Mouse (Mus musculus): ENCODE results near the gene Trim17. TPM values are rescaled to one million over a fixed set of nuclear protein-coding genes. Genes with fewer than 3 reads are reported as not detected.
A peak's percentile ranks its signal among the peaks of the same experiment; 100 is the strongest.

Gene Trim17
- polyA plus RNA-seq, 1 experiment from 2014 or later: 0.47 TPM

DNA sequence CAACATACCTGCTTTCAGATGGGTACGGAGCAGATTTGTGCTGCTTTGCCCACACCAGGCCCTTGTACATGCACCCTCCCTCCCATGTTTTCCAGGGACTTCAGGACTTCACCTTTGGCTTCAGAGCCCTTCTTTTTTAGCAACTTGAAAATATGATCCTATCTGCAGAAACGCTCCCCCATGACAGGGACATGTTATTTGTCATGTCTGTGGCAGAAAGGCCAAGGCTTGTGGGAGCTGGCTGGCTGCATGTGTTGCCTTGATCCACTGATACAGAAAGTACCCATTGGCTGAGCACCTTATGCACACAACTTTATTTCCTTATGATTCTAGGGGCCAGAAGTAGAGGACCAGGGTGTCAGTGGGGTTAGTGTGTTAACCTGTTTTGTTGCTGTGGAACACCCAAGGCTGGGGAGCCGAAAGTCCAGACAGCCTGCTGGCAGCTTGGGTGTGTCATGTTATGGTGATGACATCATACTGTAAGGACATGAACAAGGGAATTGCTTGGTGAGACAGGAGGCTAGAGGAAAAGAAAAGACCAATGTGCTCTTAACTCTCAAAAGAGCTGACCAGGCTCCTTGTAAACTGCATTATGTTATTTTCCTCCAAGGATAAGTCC, 30.9 kb downstream of the Trim17 start:
- Histone ChIP-seq H3K4me2 (ENCODE audit: low read length) (no peak overlapping the region), H3K9ac (ENCODE audit: low read length) (peak overlapping the region; percentile 6; the same call in 1 of the 2 replicates), H3K27me3 (ENCODE audit: control insufficient read depth, insufficient read depth, low read length) (no peaks in the 10 kb centered on the region), H3K4me1 (ENCODE audit: control insufficient read depth in 2 of 2, insufficient read depth in 2 of 2, low read length in 2 of 2) (peaks cover 78 to 93% of the 10 kb centered on the region in 2 experiments), H3K9me3 (ENCODE audit: control insufficient read depth, low read length) (no peaks in the 10 kb centered on the region), H3K4me3 (ENCODE audit: control insufficient read depth in 1 of 2, insufficient read depth in 1 of 2, low read depth in 1 of 2, low read length in 2 of 2) (no peak overlapping the region), H3K36me3 (ENCODE audit: control insufficient read depth, insufficient read depth, low read length) (peaks cover 87% of the 10 kb centered on the region), H3K27ac (replicated peaks in 1 of 2; ENCODE audit: control insufficient read depth in 1 of 2, insufficient read depth in 1 of 2, low read depth in 2 of 2, low read length in 2 of 2) (peak overlapping the region; percentile 77 to 97)
- ATAC-seq (ENCODE audit: insufficient number of reproducible peaks, insufficient read depth, low FRiP score, low read depth): no peak
- 49% methylated on average over 3 of the region's 3 CpGs for WGBS

DNA sequence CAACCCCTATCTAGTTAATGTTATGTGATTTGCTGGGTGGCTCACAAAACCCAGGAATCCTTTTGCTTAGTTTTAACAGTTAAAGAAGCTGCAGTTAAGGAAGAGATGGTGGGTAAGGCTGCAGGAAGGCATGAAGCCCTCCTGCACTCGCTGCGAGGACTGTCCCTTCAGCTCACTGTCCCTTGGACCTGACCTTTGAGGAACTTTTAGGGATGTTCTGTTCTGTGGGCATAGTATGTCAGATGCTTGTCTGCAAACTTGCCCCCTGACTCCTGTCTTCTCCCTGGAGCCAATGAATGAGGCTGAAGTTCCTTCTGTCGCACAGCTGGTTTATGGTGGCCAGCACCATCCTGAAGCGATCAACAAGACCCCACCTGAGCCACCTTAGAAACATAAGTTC, 34.7 kb downstream of the Trim17 start:
- Histone ChIP-seq H3K4me1 (ENCODE audit: control insufficient read depth in 2 of 2, insufficient read depth in 2 of 2, low read length in 2 of 2) (peaks cover 76 to 96% of the 10 kb centered on the region in 2 experiments), H3K36me3 (ENCODE audit: control insufficient read depth, insufficient read depth, low read length) (peaks cover 71% of the 10 kb centered on the region), H3K4me2 (ENCODE audit: low read length) (no peak overlapping the region), H3K27ac (replicated peaks in 1 of 2; ENCODE audit: control insufficient read depth in 1 of 2, insufficient read depth in 1 of 2, low read depth in 2 of 2, low read length in 2 of 2) (peak overlapping the region in 1 of 2 experiments; percentile 97; a peak in 1 of 4 replicates), H3K9me3 (ENCODE audit: control insufficient read depth, low read length) (no peaks in the 10 kb centered on the region), H3K9ac (ENCODE audit: low read length) (peak overlapping the region; percentile 25; the same call in 1 of the 2 replicates), H3K4me3 (ENCODE audit: control insufficient read depth in 1 of 2, insufficient read depth in 1 of 2, low read depth in 1 of 2, low read length in 2 of 2) (no peak overlapping the region), H3K27me3 (ENCODE audit: control insufficient read depth, insufficient read depth, low read length) (no peaks in the 10 kb centered on the region)
- no peak for ATAC-seq (ENCODE audit: insufficient number of reproducible peaks, insufficient read depth, low FRiP score, low read depth)
- 87% methylated on average over 4 of the region's 4 CpGs for WGBS

DNA sequence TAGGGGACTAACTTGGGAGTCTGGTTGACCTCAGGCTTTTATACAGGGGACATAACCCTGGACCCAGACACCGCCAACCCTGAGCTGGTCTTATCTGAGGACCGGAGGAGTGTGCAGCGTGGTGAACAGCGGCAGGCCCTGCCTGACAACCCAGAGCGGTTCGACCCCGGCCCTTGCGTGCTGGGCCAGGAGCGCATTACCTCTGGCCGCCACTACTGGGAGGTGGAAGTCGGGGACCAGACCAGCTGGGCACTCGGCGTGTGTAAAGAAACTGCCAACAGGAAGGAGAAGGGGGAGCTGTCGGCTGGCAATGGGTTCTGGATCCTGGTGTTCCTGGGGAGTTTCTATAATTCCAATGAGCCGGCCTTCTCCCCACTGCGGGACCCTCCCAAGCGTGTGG, 35.7 kb downstream of the Trim17 start:
- H3K9me3 ChIP-seq (ENCODE audit: control insufficient read depth, low read length): no peaks in the 10 kb centered on the region
- no peak overlapping the region for H3K4me3 ChIP-seq (ENCODE audit: control insufficient read depth in 1 of 2, insufficient read depth in 1 of 2, low read depth in 1 of 2, low read length in 2 of 2)
- 46% methylated on average over 17 of the region's 17 CpGs for WGBS
- no peak overlapping the region for H3K4me2 ChIP-seq (ENCODE audit: low read length)
- peak overlapping the region; percentile 91 to 97 for H3K27ac ChIP-seq (replicated peaks in 1 of 2; ENCODE audit: control insufficient read depth in 1 of 2, insufficient read depth in 1 of 2, low read depth in 2 of 2, low read length in 2 of 2)
- peak overlapping the region; percentile 27; the same call in 1 of the 2 replicates for H3K9ac ChIP-seq (ENCODE audit: low read length)
- H3K36me3 ChIP-seq (ENCODE audit: control insufficient read depth, insufficient read depth, low read length): peaks cover 66% of the 10 kb centered on the region
- H3K27me3 ChIP-seq (ENCODE audit: control insufficient read depth, insufficient read depth, low read length): no peaks in the 10 kb centered on the region
- H3K4me1 ChIP-seq (ENCODE audit: control insufficient read depth in 2 of 2, insufficient read depth in 2 of 2, low read length in 2 of 2): peaks cover 75 to 96% of the 10 kb centered on the region in 2 experiments
- no peak for ATAC-seq (ENCODE audit: insufficient number of reproducible peaks, insufficient read depth, low FRiP score, low read depth)

DNA sequence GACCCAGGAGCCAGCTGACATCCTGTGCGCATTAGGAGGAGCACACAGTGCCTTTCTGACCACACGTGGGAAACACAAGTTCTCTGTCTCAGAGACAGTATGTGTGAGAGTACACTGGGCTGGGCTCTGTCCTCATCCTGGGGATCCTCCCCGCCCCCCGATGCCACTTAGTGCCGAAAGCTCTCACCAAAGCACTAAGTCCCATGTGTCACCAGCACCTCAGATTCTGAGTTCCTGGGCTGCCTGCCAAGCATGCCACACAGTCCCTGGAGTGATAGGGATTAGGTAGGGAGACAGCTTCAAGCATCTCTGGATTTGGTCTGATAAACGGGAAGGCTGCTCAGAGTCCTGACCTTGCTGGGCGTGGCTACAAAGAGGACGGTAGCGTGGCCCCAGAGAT, 36.3 kb downstream of the Trim17 start:
- H3K4me3 ChIP-seq (ENCODE audit: control insufficient read depth in 1 of 2, insufficient read depth in 1 of 2, low read depth in 1 of 2, low read length in 2 of 2): no peak overlapping the region
- peak; percentile 81 for ATAC-seq (ENCODE audit: insufficient number of reproducible peaks, insufficient read depth, low FRiP score, low read depth)
- peaks cover 68 to 93% of the 10 kb centered on the region in 2 experiments for H3K4me1 ChIP-seq (ENCODE audit: control insufficient read depth in 2 of 2, insufficient read depth in 2 of 2, low read length in 2 of 2)
- 36% methylated on average over 9 of the region's 9 CpGs for WGBS
- H3K4me2 ChIP-seq (ENCODE audit: low read length): peak overlapping the region; percentile 18; the same call in 1 of the 2 replicates
- H3K27ac ChIP-seq (replicated peaks in 1 of 2; ENCODE audit: control insufficient read depth in 1 of 2, insufficient read depth in 1 of 2, low read depth in 2 of 2, low read length in 2 of 2): peak overlapping the region; percentile 91 to 97
- no peaks in the 10 kb centered on the region for H3K9me3 ChIP-seq (ENCODE audit: control insufficient read depth, low read length)
- H3K27me3 ChIP-seq (ENCODE audit: control insufficient read depth, insufficient read depth, low read length): no peaks in the 10 kb centered on the region
- peaks cover 66% of the 10 kb centered on the region for H3K36me3 ChIP-seq (ENCODE audit: control insufficient read depth, insufficient read depth, low read length)
- peak overlapping the region; percentile 3; the same call in 1 of the 2 replicates for H3K9ac ChIP-seq (ENCODE audit: low read length)

DNA sequence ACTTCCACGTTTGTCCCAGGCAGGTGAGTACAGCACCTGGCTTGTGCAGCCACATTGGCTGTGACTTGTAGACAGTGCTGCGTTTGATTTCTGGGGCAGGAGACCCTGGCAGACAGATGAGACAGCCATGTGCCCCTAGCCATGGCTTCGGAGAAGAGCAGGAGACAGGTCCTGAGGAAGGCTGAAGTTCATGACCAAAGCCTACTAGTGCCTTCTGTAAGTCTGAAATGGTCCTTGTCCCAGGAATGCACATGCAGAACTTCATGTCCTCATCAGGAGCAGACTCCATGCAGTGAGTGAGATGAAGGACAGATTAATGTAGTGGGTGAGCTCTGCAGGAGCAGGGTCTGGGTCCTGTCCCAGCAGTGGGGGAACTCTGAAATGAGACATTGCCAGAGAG, 37.4 kb downstream of the Trim17 start:
- 76% methylated on average over 3 of the region's 3 CpGs for WGBS
- H3K27ac ChIP-seq (replicated peaks in 1 of 2; ENCODE audit: control insufficient read depth in 1 of 2, insufficient read depth in 1 of 2, low read depth in 2 of 2, low read length in 2 of 2): peak overlapping the region; percentile 6 to 97; a peak in 3 of 4 replicates
- peak overlapping the region; percentile 55 for H3K9ac ChIP-seq (ENCODE audit: low read length)
- H3K9me3 ChIP-seq (ENCODE audit: control insufficient read depth, low read length): no peaks in the 10 kb centered on the region
- peaks cover 66% of the 10 kb centered on the region for H3K36me3 ChIP-seq (ENCODE audit: control insufficient read depth, insufficient read depth, low read length)
- no peak overlapping the region for H3K4me3 ChIP-seq (ENCODE audit: control insufficient read depth in 1 of 2, insufficient read depth in 1 of 2, low read depth in 1 of 2, low read length in 2 of 2)
- no peaks in the 10 kb centered on the region for H3K27me3 ChIP-seq (ENCODE audit: control insufficient read depth, insufficient read depth, low read length)
- no peak for ATAC-seq (ENCODE audit: insufficient number of reproducible peaks, insufficient read depth, low FRiP score, low read depth)
- peaks cover 57 to 92% of the 10 kb centered on the region in 2 experiments for H3K4me1 ChIP-seq (ENCODE audit: control insufficient read depth in 2 of 2, insufficient read depth in 2 of 2, low read length in 2 of 2)
- H3K4me2 ChIP-seq (ENCODE audit: low read length): no peak overlapping the region

DNA sequence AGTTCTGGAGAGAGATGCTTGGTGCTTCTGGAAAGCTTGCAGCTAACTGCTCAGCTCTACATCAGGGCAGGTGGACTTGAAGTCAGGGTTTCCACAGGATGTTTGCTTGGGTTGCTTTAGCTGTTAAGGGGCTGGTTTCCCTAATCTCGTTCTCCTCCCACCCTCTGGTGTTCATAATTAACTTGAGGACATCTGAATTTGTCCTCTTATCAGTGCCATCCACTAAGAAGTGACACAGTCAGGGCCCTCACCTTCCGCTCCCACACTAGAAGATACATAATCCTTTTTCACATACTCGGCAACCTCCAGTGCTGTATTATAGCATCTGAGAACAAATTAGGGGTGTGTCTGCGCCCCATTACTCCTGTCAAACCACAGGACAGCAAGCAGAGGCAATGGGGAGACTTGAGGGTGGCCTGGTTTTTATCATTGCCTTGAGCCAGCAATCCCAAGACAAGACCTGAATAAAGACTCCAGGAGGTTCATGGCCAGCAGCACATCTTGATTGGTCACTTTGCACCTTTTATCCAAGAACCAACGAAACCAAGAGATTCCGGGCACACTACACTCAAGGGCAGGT, 38.7 kb downstream of the Trim17 start:
- no peak overlapping the region for H3K4me3 ChIP-seq (ENCODE audit: control insufficient read depth in 1 of 2, insufficient read depth in 1 of 2, low read depth in 1 of 2, low read length in 2 of 2)
- peaks cover 59% of the 10 kb centered on the region for H3K36me3 ChIP-seq (ENCODE audit: control insufficient read depth, insufficient read depth, low read length)
- H3K9me3 ChIP-seq (ENCODE audit: control insufficient read depth, low read length): no peaks in the 10 kb centered on the region
- H3K4me2 ChIP-seq (ENCODE audit: low read length): no peak overlapping the region
- 50% methylated on average over 6 of the region's 6 CpGs for WGBS
- no peak for ATAC-seq (ENCODE audit: insufficient number of reproducible peaks, insufficient read depth, low FRiP score, low read depth)
- H3K4me1 ChIP-seq (ENCODE audit: control insufficient read depth in 2 of 2, insufficient read depth in 2 of 2, low read length in 2 of 2): peaks cover 53 to 92% of the 10 kb centered on the region in 2 experiments
- no peaks in the 10 kb centered on the region for H3K27me3 ChIP-seq (ENCODE audit: control insufficient read depth, insufficient read depth, low read length)
- H3K9ac ChIP-seq (ENCODE audit: low read length): peak overlapping the region; percentile 45
- H3K27ac ChIP-seq (replicated peaks in 1 of 2; ENCODE audit: control insufficient read depth in 1 of 2, insufficient read depth in 1 of 2, low read depth in 2 of 2, low read length in 2 of 2): peak overlapping the region in 1 of 2 experiments; percentile 97; a peak in 1 of 4 replicates

DNA sequence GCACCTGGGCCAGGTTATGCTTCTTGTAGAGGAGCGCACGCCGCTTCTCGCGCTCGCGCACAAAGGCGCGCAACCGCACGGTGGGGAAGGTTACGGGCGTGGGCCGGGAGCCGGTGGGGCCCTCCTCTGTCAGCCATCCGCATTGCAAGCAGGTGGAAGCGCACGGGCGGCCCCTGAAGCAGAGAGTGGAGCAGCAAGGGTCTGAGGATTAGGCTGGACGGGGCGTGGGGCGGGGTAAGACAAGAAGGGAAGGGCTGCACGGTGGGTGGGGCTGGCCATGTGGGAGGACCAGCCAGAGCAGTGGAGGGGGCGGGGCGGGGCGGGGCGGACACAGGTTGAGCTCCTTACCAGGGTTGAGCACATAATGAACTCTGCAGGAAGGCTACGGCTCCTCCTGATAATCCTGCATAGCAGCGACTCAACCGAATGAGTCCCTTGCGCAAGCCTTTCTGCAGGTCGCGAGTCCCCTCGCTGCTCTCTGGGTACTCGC, 39.9 kb downstream of the Trim17 start:
- Histone ChIP-seq H3K9me3 (ENCODE audit: control insufficient read depth, low read length) (no peaks in the 10 kb centered on the region), H3K9ac (ENCODE audit: low read length) (peak overlapping the region; percentile 45; the same call in 1 of the 2 replicates), H3K27ac (replicated peaks in 1 of 2; ENCODE audit: control insufficient read depth in 1 of 2, insufficient read depth in 1 of 2, low read depth in 2 of 2, low read length in 2 of 2) (peak overlapping the region in 1 of 2 experiments; percentile 97; a peak in 2 of 4 replicates), H3K4me2 (ENCODE audit: low read length) (peak overlapping the region; percentile 62), H3K4me3 (ENCODE audit: control insufficient read depth in 1 of 2, insufficient read depth in 1 of 2, low read depth in 1 of 2, low read length in 2 of 2) (peak overlapping the region in 1 of 2 experiments; percentile 29; a peak in 2 of 4 replicates), H3K27me3 (ENCODE audit: control insufficient read depth, insufficient read depth, low read length) (no peaks in the 10 kb centered on the region), H3K4me1 (ENCODE audit: control insufficient read depth in 2 of 2, insufficient read depth in 2 of 2, low read length in 2 of 2) (peaks cover 59 to 93% of the 10 kb centered on the region in 2 experiments), H3K36me3 (ENCODE audit: control insufficient read depth, insufficient read depth, low read length) (peaks cover 47% of the 10 kb centered on the region)
- ATAC-seq (ENCODE audit: insufficient number of reproducible peaks, insufficient read depth, low FRiP score, low read depth): 0 out of 2 replicates have a peak, but pooled peaks have one; percentile 14
- 5% methylated on average over 35 of the region's 35 CpGs for WGBS

Measured in heart, embryonic 14.5 days (tissue).